Mouse (Mus musculus) frontal cortex, postnatal 25 days (tissue): ENCODE results near the gene Stat5a.

Source experiments
- DNase-seq, 2 experiments: peaks; one replicate each; pipeline ENCODE4 v3.0.0; 2022; ENCODE audit warnings: low spot score in 2 of 2

Stat5a gene

DNA sequence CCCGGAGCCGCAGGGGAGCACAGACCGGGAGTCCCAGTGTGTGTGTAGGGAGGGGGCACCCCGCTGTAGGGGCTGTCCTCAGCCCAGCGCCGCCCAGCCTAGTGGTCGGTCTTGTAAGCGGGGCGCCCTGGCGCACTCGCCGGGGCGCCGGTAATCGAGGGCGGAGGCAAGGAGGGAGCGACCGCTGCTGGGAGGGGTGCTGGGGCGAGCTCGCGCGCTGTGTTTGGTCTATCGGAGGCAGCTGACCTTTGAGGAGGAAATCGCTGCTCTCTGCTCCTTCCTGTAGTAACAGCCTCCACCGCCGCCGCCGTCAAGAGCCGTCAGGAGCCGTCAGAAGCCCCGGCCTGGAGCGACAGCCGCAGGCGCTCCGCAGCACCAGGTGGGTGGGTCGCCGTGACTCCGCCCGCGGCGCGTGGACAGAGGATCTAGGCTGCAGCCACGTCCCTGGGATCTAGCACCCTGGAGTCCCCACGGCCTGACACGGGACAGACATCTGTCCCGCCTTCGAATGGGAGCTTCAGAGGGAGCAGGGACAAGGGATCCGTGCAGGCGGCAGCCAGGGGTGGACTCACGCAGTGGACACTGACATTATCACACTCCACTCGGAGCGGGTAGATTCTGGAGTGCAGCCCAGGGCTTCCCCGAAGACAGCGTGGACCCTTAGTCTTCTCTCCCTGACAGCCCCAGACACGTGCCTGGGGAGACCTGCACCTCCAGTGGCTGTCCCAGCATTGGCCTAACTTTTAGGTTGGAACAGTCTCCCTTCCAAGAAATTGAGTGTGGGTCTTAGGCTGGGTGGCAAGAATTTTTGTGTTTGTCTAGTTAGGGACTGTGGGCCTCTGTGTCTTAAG, 1.3 kb downstream of the Stat5a start:
- DNase-seq = peak in 1 of 2 experiments; percentile 38

DNA sequence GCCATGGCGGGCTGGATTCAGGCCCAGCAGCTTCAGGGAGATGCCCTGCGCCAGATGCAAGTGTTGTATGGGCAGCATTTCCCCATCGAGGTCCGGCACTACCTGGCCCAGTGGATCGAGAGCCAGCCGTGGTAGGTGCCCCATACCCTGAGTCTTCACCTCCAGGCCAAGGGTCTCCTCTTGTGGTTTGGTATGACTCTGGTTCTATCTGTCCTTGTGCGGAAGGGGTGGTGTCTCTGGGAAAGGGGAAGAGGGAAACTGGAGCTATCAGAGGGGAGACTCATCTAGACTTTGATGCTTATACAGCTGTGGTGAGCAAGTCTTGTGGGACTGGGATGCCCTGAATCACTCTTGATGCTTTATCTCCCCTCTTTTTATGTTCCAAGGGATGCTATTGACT, 2.2 kb downstream of the Stat5a start:
- DNase-seq = no peak

- no peak for DNase-seq
These were observed 2.7 kb downstream of the Stat5a start for GRCm38 (mm10) chr11:100861836-100862235.

GRCm38 (mm10) chr11:100863141-100863540, 4.0 kb downstream of the Stat5a start:
- DNase-seq = no peak

DNA sequence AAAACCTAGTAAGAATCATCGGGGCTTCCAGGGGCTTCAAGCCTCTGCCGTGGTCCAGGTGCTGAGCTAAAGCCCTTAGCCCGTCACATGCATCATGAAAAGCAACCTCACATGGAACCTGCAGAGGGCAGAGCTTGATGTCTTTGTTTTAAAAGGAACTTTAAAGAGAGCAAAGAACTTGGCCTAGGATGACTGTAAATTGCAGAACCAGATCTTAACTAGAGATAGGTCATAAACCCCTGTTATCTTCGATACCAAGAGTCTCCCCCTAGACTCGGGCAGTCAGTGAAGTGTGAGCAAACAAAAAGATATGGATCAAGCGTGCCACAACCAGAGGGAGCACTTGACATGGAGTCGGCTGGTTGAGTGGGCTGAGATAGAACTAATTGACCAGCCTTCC, 6.5 kb downstream of the Stat5a start:
- no peak for DNase-seq

- DNase-seq = no peak
These were observed 11.3 kb downstream of the Stat5a start for GRCm38 (mm10) chr11:100870256-100870967.

GRCm38 (mm10) chr11:100870968-100871350, 11.8 kb downstream of the Stat5a start:
- no peak for DNase-seq

DNA sequence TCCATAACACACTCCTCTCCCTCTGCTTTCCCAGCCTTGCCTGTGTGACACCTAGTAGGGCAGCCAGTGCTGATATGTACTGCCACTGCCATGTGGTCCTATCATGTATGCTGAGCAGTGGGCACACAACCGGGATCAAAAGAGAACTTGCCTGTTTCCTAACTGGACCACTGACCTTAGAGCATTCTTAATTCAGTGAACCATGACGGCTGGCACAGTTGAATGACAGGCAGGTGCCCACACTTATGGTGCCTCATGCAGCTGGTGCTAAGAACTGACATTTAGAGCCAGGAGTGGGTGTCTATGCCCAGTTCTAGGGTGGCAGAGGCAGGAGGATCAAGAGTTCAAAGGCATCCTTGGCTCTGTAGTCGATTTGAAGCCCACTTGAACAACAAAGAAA, 16.6 kb downstream of the Stat5a start:
- DNase-seq = no peak

DNA sequence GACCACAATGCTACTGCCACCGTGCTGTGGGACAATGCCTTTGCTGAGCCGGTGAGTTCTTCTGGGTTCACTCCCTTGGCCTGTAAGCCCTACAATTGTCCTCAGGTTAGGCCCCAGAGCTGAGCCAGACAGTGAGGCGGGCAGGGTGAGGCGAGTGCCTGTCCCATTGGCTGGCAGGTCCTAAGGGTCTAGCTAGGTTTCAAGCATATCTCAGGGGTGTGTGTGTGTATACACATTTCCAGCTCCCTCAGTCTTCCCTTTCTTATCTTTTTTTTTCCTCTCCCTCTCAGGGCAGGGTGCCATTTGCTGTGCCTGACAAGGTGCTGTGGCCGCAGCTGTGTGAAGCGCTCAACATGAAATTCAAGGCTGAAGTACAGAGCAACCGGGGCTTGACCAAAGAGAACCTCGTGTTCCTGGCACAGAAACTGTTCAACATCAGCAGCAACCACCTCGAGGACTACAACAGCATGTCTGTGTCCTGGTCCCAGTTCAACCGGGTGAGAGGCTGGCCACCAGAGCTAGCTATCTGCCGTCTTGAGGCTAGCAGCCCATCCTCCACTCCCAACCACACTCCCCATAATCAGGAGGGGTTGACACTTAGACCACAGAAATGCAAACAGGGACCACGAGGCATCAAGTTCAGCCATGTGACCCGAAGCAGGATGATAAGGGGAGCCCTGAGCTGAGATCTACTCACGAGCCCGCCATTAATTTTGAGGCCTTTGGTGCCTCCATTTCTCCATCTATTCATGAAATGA, 20.3 kb downstream of the Stat5a start:
- no peak for DNase-seq

- DNase-seq = no peak
These were observed 24.5 kb downstream of the Stat5a start for GRCm38 (mm10) chr11:100883640-100884039.

GRCm38 (mm10) chr11:100885472-100885871, 26.3 kb downstream of the Stat5a start:
- DNase-seq = no peak

DNA sequence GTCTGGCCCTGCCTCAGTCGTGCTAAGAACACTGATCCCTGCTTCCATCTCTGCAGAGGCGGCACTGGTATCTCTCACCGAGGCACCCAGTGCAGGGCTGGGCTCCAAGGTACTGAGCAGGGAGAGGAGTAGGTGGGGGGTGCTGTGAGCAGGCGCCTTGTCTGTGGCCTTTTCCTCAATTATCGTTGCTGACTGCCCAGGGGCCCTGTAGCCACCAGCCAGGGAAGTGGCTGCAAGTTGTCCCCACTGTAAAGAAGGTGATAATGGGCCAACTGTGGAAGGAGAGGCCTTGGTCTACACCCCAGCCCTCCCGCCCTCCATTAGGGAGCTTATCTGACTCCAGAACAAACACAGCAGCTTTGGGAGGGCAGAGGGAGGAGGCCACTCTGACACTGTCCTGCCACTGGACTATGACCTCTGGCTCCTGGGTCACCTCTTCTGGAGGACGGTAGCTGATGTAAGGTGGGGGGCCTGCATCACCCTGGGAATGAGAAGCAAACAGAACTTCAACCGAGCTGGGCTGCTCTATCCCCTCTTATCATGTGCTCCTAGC, 27.1 kb downstream of the Stat5a start:
- DNase-seq = no peak

DNA sequence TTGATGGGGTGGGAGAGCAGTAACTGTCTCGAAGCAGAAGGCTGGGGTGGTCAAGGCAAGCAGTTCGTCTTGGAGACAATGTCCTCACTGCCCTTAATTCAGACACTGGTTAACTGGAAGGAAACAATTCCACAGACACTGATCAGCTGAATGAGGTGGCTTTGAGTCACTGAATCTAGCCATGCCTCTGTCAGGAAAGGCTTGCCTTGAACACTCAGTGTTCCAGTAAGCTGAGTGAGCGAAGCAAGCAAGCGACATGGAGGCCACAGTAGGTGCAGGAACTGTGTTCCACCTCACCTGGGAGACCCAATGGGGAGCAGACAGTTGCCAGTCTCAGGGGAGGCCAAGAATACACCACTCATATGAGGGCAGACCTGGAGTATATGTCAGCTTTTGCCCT, 28.1 kb downstream of the Stat5a start:
- no peak for DNase-seq

- no peak for DNase-seq
These were observed 28.6 kb downstream of the Stat5a start for GRCm38 (mm10) chr11:100887764-100888163.

GRCm38 (mm10) chr11:100888348-100888820, 29.2 kb downstream of the Stat5a start:
- DNase-seq = no peak

GRCm38 (mm10) chr11:100890481-100890880, 31.3 kb downstream of the Stat5a start:
- DNase-seq = no peak

DNA sequence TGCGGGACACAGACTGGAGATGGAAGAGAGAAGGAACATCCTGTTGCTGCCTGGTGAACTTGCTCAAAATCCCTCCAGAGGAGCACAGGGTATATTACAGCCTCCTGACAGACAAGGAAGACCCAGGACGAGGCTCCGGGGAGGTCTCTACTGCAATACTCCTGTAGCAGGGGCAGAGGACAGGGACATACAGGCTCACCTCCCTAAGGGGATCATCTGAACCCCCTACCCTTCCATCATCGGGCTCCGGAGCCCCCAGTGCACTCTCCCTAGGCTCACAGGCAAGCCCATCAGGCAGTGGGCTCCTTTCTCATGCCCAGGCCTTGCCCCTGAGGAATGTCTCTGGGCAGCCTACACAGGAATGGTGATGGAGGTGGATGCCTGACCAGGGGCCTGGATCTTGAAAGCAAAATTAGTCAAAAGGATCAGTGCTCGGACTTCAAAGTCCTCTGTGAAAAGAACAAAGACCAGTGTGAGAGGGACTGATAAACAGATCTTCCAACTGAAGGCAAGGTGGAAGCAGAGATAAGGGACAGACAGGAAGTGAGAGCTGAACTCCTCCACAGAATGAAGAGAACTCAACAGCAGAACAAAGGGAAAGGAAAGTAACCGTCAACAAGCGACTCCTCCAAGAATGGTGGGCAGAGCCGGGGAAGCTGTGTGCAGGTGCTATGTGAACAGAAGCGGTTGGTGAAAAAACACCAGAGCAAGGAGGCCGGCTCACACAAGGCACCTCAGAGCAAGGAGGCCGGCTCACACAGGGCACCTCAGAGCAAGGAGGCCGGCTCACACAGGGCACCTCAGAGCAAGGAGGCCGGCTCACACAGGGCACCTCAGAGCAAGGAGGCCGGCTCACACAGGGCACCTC, 32.3 kb downstream of the Stat5a start:
- DNase-seq = no peak

- no peak for DNase-seq
These were observed 33.3 kb downstream of the Stat5a start for GRCm38 (mm10) chr11:100892435-100892834.

DNA sequence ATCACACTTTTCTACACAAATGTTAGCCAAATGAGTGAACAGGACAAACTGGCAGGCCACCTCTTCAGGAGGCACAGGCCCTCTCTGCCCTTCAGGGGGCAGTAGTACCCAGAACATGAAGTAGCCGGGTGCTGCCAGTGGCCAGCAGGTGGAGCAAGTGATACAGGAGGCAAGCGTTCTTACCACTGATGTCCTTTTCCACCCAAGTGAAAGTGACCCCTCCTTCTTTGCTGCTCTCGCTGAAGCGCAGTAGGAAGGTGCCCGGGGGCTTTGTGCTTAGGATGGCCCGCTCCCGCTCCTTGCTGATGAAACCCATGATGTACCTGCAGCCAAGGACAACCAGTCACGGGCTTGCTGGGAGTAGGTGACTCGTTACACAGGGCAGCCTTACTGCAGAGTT, 34.3 kb downstream of the Stat5a start:
- peak; percentile 74 to 81 for DNase-seq

- no peak for DNase-seq
These were observed 35.2 kb downstream of the Stat5a start for GRCm38 (mm10) chr11:100894146-100894918.
